Mouse (Mus musculus) retina, postnatal 7 days (tissue): ENCODE results near the gene Dok5.

Experiments
- DNase-seq: peaks from one replicate; pipeline ENCODE4 v3.0.0-alpha.2; 2012; ENCODE audit warnings: low read depth, low spot score

The Dok5 gene

DNA sequence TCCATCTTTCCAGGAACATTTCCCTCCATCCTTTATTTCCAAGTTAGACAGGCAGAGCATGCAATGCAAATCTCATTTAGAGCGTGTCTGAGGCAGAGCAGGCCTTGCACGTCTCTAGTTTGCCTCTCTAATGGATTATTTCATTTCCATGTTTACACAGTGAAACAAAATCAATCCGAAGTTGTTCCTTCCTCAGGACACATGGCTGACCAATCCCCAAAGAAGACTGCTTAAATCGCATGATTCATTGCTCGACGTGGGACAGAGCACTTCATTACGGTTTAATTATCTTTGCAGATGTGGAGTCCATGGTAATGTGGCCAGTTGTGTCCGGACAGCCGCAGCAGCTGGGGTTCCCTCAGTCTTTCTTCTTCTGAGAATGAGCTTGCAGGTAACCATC, 194.6 kb downstream of the Dok5 start:
- DNase-seq, result no peak
